11 mouse cellular contexts compared by ENCODE assay signal in the genomic region with DNA sequence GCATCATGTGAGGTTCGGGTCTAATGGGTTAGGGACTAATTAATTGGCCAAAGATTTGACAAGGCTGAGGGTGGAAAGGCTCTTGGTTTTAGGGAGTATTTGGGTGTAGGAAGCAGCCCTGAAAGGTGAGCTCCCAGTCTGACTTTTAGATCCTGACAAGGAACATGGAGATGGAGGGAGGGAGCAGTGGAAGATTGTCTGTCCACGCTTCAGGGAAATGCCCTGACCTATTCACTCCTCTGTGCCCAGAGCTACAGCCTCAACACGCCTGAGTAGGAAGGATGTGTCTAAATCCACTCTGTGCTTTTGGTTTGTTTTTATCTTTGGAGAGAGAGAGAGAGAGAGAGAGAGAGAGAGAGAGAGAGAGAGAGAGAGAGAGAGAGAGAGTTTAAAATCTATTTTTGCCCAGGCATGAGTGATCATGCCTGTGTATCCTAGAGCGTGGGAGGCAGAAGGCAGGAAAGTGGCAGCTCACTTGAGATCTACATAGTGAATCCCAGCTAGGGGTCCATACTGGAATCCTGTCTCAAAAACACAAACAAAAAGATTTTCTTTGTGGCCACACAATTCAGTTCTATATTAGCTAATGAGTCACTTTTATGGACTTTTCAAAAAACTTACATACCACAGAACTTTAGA.
DNase-seq lines count a peak whose midpoint lies in the region; ATAC-seq lines count a peak whose summit lies in the region.
"Had no signal": no experiment of that assay in that cellular context is flagged by ENCODE, and none has a peak within 500 bp of the region (broad histone marks: within the 10 kb centered on the region; RNA-seq: fewer than 3 reads in every experiment).

No protein-coding gene starts in this region.

- ATAC-seq in forebrain, embryonic 16.5 days: no peak; the same call in 1 of the 2 replicates
- ATAC-seq in limb, embryonic 13.5 days (ENCODE audit: low FRiP score, low read depth): no peak
- ATAC-seq in frontal cortex, adult (ENCODE audit: low TSS enrichment): no peak
- ATAC-seq in liver, embryonic 12.5 days: no peak

- peak overlapping the region; percentile 82 for H3K27ac ChIP-seq in heart, embryonic 10.5 days
- peak overlapping the region; percentile 29; the same call in 1 of the 2 replicates for H3K27ac ChIP-seq in forebrain, embryonic 16.5 days (ENCODE audit: low read length)
- H3K27ac ChIP-seq in limb, embryonic 13.5 days: peak overlapping the region; percentile 65; the same call in 1 of the 2 replicates
- H3K27ac ChIP-seq in liver, embryonic 12.5 days: no peak overlapping the region
- H3K27ac ChIP-seq: liver, embryonic 13.5 days had no signal

- no peaks in the 10 kb centered on the region for H3K36me3 ChIP-seq in heart, embryonic 10.5 days
- no peaks in the 10 kb centered on the region for H3K36me3 ChIP-seq in forebrain, embryonic 16.5 days (ENCODE audit: control insufficient read depth, insufficient read depth)
- H3K36me3 ChIP-seq in limb, embryonic 13.5 days: no peaks in the 10 kb centered on the region
- H3K36me3 ChIP-seq in liver, embryonic 12.5 days: no peaks in the 10 kb centered on the region
- H3K36me3 ChIP-seq: liver, embryonic 13.5 days had no signal

- 32% methylated on average over 4 of the region's 4 CpGs for WGBS in heart, embryonic 10.5 days
- 56% methylated on average over 4 of the region's 4 CpGs for WGBS in forebrain, embryonic 16.5 days
- 44% methylated on average over 4 of the region's 4 CpGs for WGBS in limb, embryonic 13.5 days
- 53% methylated on average over 4 of the region's 4 CpGs for WGBS in liver, embryonic 12.5 days (ENCODE audit: insufficient replicate concordance)

- H3K4me1 ChIP-seq in heart, embryonic 10.5 days: peaks cover 27% of the 10 kb centered on the region
- peaks cover 17% of the 10 kb centered on the region for H3K4me1 ChIP-seq in forebrain, embryonic 16.5 days (replicated peaks; ENCODE audit: control insufficient read depth, insufficient read depth, low read length)
- H3K4me1 ChIP-seq in limb, embryonic 13.5 days: peaks cover 19% of the 10 kb centered on the region
- no peaks in the 10 kb centered on the region for H3K4me1 ChIP-seq in liver, embryonic 12.5 days
- H3K4me1 ChIP-seq: liver, embryonic 13.5 days had no signal

- H3K9ac ChIP-seq in forebrain, embryonic 16.5 days (replicated peaks; ENCODE audit: low read depth, low read length): no peak overlapping the region
- H3K9ac ChIP-seq in limb, embryonic 13.5 days: no peak overlapping the region
- H3K9ac ChIP-seq in liver, embryonic 12.5 days: no peak overlapping the region
- H3K9ac ChIP-seq: liver, embryonic 13.5 days had no signal

- no peak for DNase-seq in heart, embryonic 10.5 days (ENCODE audit: low spot score)
- DNase-seq in heart, adult 9 months (ENCODE audit: low spot score in 2 of 2): no peak
- DNase-seq in adipocyte (ENCODE audit: low spot score): peak; percentile 19
- no peak for DNase-seq in right cerebral cortex, postnatal 4 days
- DNase-seq: liver, embryonic 13.5 days; spleen, adult 18-20 months had no signal

- no peaks in the 10 kb centered on the region for H3K9me3 ChIP-seq in heart, embryonic 10.5 days
- H3K9me3 ChIP-seq in forebrain, embryonic 16.5 days (ENCODE audit: control insufficient read depth, low read length): no peaks in the 10 kb centered on the region
- H3K9me3 ChIP-seq in limb, embryonic 13.5 days: no peaks in the 10 kb centered on the region
- no peaks in the 10 kb centered on the region for H3K9me3 ChIP-seq in liver, embryonic 12.5 days (replicated peaks)
- H3K9me3 ChIP-seq: liver, embryonic 13.5 days had no signal

- no peak overlapping the region for H3K4me3 ChIP-seq in heart, embryonic 10.5 days
- no peak overlapping the region for H3K4me3 ChIP-seq in forebrain, embryonic 16.5 days (replicated peaks; ENCODE audit: low read length)
- no peak overlapping the region for H3K4me3 ChIP-seq in limb, embryonic 13.5 days
- no peak overlapping the region for H3K4me3 ChIP-seq in liver, embryonic 12.5 days
- H3K4me3 ChIP-seq: liver, embryonic 13.5 days had no signal

- no peaks in the 10 kb centered on the region for H3K27me3 ChIP-seq in heart, embryonic 10.5 days (ENCODE audit: insufficient read depth, poor library complexity, severe bottlenecking)
- H3K27me3 ChIP-seq in forebrain, embryonic 16.5 days (replicated peaks; ENCODE audit: control insufficient read depth, insufficient read depth, low read length): no peaks in the 10 kb centered on the region
- H3K27me3 ChIP-seq in limb, embryonic 13.5 days: no peaks in the 10 kb centered on the region
- H3K27me3 ChIP-seq in liver, embryonic 12.5 days (replicated peaks): no peaks in the 10 kb centered on the region
- H3K27me3 ChIP-seq: CH12.LX; liver, embryonic 13.5 days had no signal

- no peak overlapping the region for H3K4me2 ChIP-seq in forebrain, embryonic 16.5 days (ENCODE audit: low read length)
- peak overlapping the region; percentile 22; the same call in 1 of the 2 replicates for H3K4me2 ChIP-seq in limb, embryonic 13.5 days (replicated peaks)
- no peak overlapping the region for H3K4me2 ChIP-seq in liver, embryonic 12.5 days
- H3K4me2 ChIP-seq: liver, embryonic 13.5 days had no signal
